Mouse (Mus musculus) G1E (cell line): ENCODE data around the gene Dhx9.

Source experiments
- CTCF ChIP-seq: IDR thresholded peaks from 2 replicates; pipeline ENCODE4 v1.5.1; 2012; ENCODE audit warnings: low read depth, low read length, inconsistent platforms, mixed read lengths
- GATA1 ChIP-seq: IDR thresholded peaks from 2 replicates; pipeline ENCODE4 v1.6.1; 2012; ENCODE audit warnings: borderline replicate concordance, low read length, inconsistent platforms, mixed read lengths
- TAL1 ChIP-seq: conservative IDR thresholded peaks from 2 replicates; pipeline ENCODE4 v1.6.1; 2012; ENCODE audit warnings: low read depth, low read length, inconsistent platforms, mixed read lengths

GRCm38 (mm10) chr1:153414962-153415361 lies 72.5 kb downstream of the Dhx9 start:
- TF ChIP-seq CTCF (no peak), GATA1 (no peak), TAL1 (no peak)
